Mouse (Mus musculus): ENCODE data around the gene Zswim8. TPM values are rescaled to one million over a fixed set of nuclear protein-coding genes. Genes with fewer than 3 reads are reported as not detected.

Gene Zswim8
- polyA plus RNA-seq, 2 experiments = 3.1 to 16.8 TPM

- Histone ChIP-seq H3K27me3 (ENCODE audit: control insufficient read depth, insufficient read depth, low read length) (no peaks in the 10 kb centered on the region), H3K4me2 (ENCODE audit: low read depth) (no peak overlapping the region), H3K9me3 (ENCODE audit: control insufficient read depth, low read length) (no peaks in the 10 kb centered on the region), H3K27ac (no peak overlapping the region), H3K4me3 (ENCODE audit: insufficient read depth in 1 of 2, low read depth in 2 of 2, low read length in 2 of 2) (no peak overlapping the region), H3K4me1 (replicated peaks; ENCODE audit: control insufficient read depth in 2 of 2, insufficient read depth in 2 of 2, low read length in 1 of 2) (peaks cover 12 to 20% of the 10 kb centered on the region in 2 experiments; a peak in 3 of 4 replicates), H3K9ac (replicated peaks) (no peak overlapping the region), H3K36me3 (replicated peaks; ENCODE audit: control insufficient read depth, insufficient read depth, low read depth) (peaks cover 67% of the 10 kb centered on the region)
- 79% methylated on average over 6 of the region's 6 CpGs for WGBS (ENCODE audit: insufficient replicate concordance)
- ATAC-seq (ENCODE audit: insufficient read depth) (no peak), DNase-seq (ENCODE audit: low read depth in 3 of 3, low spot score in 3 of 3) (no peak)
- TF ChIP-seq EP300 (IDR thresholded peaks at IDR 0.05; ENCODE audit: low read depth) = no peak
- TF ChIP-seq CTCF (IDR thresholded peaks at IDR 0.05; ENCODE audit: low read depth) = no peak
Measured at GRCm38 (mm10) chr14:20691772-20692171, 15.6 kb upstream of the Zswim8 start.

GRCm38 (mm10) chr14:20693589-20694101, 13.7 kb upstream of the Zswim8 start:
- H3K36me3 ChIP-seq (replicated peaks; ENCODE audit: control insufficient read depth, insufficient read depth, low read depth) = peaks cover 53% of the 10 kb centered on the region
- no peak overlapping the region for H3K9ac ChIP-seq (replicated peaks)
- no peak for ATAC-seq (ENCODE audit: insufficient read depth)

GRCm38 (mm10) chr14:20694185-20694883, 13.0 kb upstream of the Zswim8 start:
- peak; percentile 24; the same call in 1 of the 2 replicates for ATAC-seq (ENCODE audit: insufficient read depth)
- Histone ChIP-seq H3K4me2 (ENCODE audit: low read depth) (peak overlapping the region; percentile 80), H3K4me1 (replicated peaks; ENCODE audit: control insufficient read depth in 2 of 2, insufficient read depth in 2 of 2, low read length in 1 of 2) (peaks cover 22 to 27% of the 10 kb centered on the region in 2 experiments), H3K36me3 (replicated peaks; ENCODE audit: control insufficient read depth, insufficient read depth, low read depth) (peaks cover 51% of the 10 kb centered on the region), H3K9me3 (ENCODE audit: control insufficient read depth, low read length) (no peaks in the 10 kb centered on the region), H3K27ac (no peak overlapping the region; the same call in none of the 2 replicates), H3K9ac (replicated peaks) (peak overlapping the region; percentile 87), H3K27me3 (ENCODE audit: control insufficient read depth, insufficient read depth, low read length) (no peaks in the 10 kb centered on the region), H3K4me3 (ENCODE audit: insufficient read depth in 1 of 2, low read depth in 2 of 2, low read length in 2 of 2) (peak overlapping the region; percentile 72 to 74)
- no peak for DNase-seq (ENCODE audit: low read depth in 3 of 3, low spot score in 3 of 3)
- TF ChIP-seq EP300 (IDR thresholded peaks at IDR 0.05; ENCODE audit: low read depth) (no peak), CTCF (IDR thresholded peaks at IDR 0.05; ENCODE audit: low read depth) (no peak)
- WGBS (ENCODE audit: insufficient replicate concordance) = 40% methylated on average over 13 of the region's 13 CpGs

More at GRCm38 (mm10) chr14:20693589-20694101, 13.7 kb upstream of the Zswim8 start:
- H3K4me1 ChIP-seq (replicated peaks; ENCODE audit: control insufficient read depth in 2 of 2, insufficient read depth in 2 of 2, low read length in 1 of 2) = peaks cover 19 to 25% of the 10 kb centered on the region in 2 experiments
- DNase-seq (ENCODE audit: low read depth in 3 of 3, low spot score in 3 of 3) = no peak
- no peaks in the 10 kb centered on the region for H3K27me3 ChIP-seq (ENCODE audit: control insufficient read depth, insufficient read depth, low read length)
- TF ChIP-seq CTCF (IDR thresholded peaks at IDR 0.05; ENCODE audit: low read depth) (no peak), EP300 (IDR thresholded peaks at IDR 0.05; ENCODE audit: low read depth) (no peak)
- H3K4me3 ChIP-seq (ENCODE audit: insufficient read depth in 1 of 2, low read depth in 2 of 2, low read length in 2 of 2) = no peak overlapping the region
- no peak overlapping the region; the same call in 1 of the 2 replicates for H3K27ac ChIP-seq
- WGBS (ENCODE audit: insufficient replicate concordance) = 70% methylated on average over 10 of the region's 10 CpGs
- H3K9me3 ChIP-seq (ENCODE audit: control insufficient read depth, low read length) = no peaks in the 10 kb centered on the region
- H3K4me2 ChIP-seq (ENCODE audit: low read depth) = 0 out of 2 replicates have a peak overlapping the region, but pooled peaks have one; percentile 80

GRCm38 (mm10) chr14:20694884-20695760, 12.2 kb upstream of the Zswim8 start, which contains the start of gene Fut11:
Gene Fut11 (plus strand): TSS chr14:20694968.
- ATAC-seq (ENCODE audit: insufficient read depth) (peak; percentile 83), DNase-seq (ENCODE audit: low read depth in 3 of 3, low spot score in 3 of 3) (peak; percentile 58 to 64 (median 59))
- H3K27ac ChIP-seq = peak within 1 kb of the TSS; percentile 68
- peak within 1 kb of the TSS; percentile 87 for H3K9ac ChIP-seq (replicated peaks)
- H3K9me3 ChIP-seq (ENCODE audit: control insufficient read depth, low read length) = no peaks in the 10 kb centered on the region
- no peak for TF ChIP-seq CTCF (IDR thresholded peaks at IDR 0.05; ENCODE audit: low read depth)
- no peak for TF ChIP-seq EP300 (IDR thresholded peaks at IDR 0.05; ENCODE audit: low read depth)
- H3K4me2 ChIP-seq (ENCODE audit: low read depth) = peak within 1 kb of the TSS; percentile 80
- H3K36me3 ChIP-seq (replicated peaks; ENCODE audit: control insufficient read depth, insufficient read depth, low read depth) = peaks cover 44% of the 10 kb centered on the region
- H3K4me1 ChIP-seq (replicated peaks; ENCODE audit: control insufficient read depth in 2 of 2, insufficient read depth in 2 of 2, low read length in 1 of 2) = peaks cover 22 to 27% of the 10 kb centered on the region in 2 experiments
- WGBS (ENCODE audit: insufficient replicate concordance) = under 1% methylated on average over 110 of the region's 111 CpGs
- H3K27me3 ChIP-seq (ENCODE audit: control insufficient read depth, insufficient read depth, low read length) = no peaks in the 10 kb centered on the region
- peak within 1 kb of the TSS; percentile 72 to 74 for H3K4me3 ChIP-seq (ENCODE audit: insufficient read depth in 1 of 2, low read depth in 2 of 2, low read length in 2 of 2)
